Mouse (Mus musculus) brain, embryonic 18.5 days (tissue): ENCODE measurements around the gene Ube2l3.

Experiments used
- DNase-seq: peaks from one replicate; pipeline ENCODE4 v3.0.0-alpha.2; 2012; ENCODE audit warnings: low read depth, low spot score

Ube2l3 gene

GRCm38 (mm10) chr16:17146772-17147235, 55.6 kb downstream of the Ube2l3 start, which contains the start of gene Ccdc116:
Gene Ccdc116, minus strand, starts transcription at chr16:17147229.
- peak; percentile 72 for DNase-seq

DNA sequence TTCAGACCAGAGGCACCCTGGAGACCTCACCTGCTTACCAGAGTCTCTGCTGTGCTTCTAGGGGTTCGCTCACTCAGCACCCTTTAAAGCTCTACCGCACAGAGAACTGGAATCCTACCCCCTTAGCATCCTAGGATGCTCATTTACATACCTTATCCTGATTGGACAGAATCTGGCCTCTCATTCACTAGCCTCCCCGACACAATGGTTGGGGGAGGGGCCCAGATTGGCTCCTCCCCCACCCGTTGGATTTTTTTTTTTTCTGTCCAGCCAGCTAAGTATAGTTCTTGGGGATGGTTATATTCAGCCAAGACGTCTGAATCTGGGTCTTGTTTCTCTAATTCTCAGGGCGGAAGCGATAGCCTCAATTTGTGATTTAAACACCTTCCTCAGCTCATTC, 58.1 kb downstream of the Ube2l3 start, which contains the start of gene Ydjc:
Gene Ydjc (plus strand): TSS at position 283 of the 400 bp plus-strand sequence.
- no peak for DNase-seq

DNA sequence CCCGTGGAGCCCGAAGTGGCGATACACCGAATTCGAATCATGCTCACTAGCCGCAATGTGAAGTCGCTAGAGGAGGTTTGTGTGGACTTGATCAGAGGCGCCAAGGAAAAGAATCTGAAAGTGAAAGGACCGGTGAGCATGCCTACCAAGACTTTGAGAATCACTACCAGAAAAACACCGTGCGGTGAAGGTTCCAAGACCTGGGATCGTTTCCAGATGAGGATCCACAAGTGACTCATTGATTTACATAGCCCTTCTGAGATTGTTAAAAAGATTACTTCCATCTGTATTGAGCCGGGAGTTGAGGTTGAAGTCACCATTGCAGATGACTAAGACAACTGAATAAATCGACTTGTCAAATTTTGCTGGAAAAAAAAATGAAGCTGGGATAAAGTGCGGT, 65.1 kb downstream of the Ube2l3 start:
- no peak for DNase-seq

- DNase-seq = no peak
Observed at GRCm38 (mm10) chr16:17132906-17133200, 69.6 kb downstream of the Ube2l3 start.

GRCm38 (mm10) chr16:17132089-17132905, 70.2 kb downstream of the Ube2l3 start, which contains the start of gene Sdf2l1:
Gene Sdf2l1, minus strand, starts transcription at chr16:17132383.
- peak; percentile 91 for DNase-seq

GRCm38 (mm10) chr16:17131191-17132088, 71.0 kb downstream of the Ube2l3 start:
- DNase-seq = no peak

- no peak for DNase-seq
Observed at GRCm38 (mm10) chr16:17127292-17127691, 75.2 kb downstream of the Ube2l3 start.

GRCm38 (mm10) chr16:17124871-17125520, 77.5 kb downstream of the Ube2l3 start, which contains the start of gene 2610318N02Rik:
Gene 2610318N02Rik, minus strand, starts transcription at chr16:17125167.
- DNase-seq = no peak

GRCm38 (mm10) chr16:17124119-17124870, 78.2 kb downstream of the Ube2l3 start:
- DNase-seq = no peak

- no peak for DNase-seq
Observed at GRCm38 (mm10) chr16:17121569-17121968, 80.9 kb downstream of the Ube2l3 start.

DNA sequence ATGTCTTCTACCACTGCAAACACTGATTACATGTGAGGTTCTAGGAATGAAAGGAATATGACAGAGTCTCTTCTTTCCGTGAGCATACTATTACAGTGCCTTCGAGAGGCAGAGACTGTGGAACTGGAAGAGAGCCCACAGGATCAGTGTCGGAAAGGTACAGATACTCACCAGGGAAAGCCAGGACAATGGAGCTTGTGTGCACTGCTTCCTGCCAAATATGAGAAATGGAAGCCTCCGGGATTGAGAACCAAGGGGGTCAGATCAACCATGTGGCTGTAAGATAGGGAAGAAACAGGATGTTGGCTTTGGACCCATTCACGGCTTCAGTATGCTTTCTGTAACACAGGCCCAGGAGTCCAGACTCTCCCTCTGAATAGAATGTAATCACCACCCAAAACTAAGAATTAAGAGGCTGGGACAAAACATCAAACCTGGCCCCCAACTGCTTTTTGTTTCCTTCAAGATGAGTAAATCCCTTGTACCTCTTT, 85.1 kb downstream of the Ube2l3 start:
- no peak for DNase-seq

DNA sequence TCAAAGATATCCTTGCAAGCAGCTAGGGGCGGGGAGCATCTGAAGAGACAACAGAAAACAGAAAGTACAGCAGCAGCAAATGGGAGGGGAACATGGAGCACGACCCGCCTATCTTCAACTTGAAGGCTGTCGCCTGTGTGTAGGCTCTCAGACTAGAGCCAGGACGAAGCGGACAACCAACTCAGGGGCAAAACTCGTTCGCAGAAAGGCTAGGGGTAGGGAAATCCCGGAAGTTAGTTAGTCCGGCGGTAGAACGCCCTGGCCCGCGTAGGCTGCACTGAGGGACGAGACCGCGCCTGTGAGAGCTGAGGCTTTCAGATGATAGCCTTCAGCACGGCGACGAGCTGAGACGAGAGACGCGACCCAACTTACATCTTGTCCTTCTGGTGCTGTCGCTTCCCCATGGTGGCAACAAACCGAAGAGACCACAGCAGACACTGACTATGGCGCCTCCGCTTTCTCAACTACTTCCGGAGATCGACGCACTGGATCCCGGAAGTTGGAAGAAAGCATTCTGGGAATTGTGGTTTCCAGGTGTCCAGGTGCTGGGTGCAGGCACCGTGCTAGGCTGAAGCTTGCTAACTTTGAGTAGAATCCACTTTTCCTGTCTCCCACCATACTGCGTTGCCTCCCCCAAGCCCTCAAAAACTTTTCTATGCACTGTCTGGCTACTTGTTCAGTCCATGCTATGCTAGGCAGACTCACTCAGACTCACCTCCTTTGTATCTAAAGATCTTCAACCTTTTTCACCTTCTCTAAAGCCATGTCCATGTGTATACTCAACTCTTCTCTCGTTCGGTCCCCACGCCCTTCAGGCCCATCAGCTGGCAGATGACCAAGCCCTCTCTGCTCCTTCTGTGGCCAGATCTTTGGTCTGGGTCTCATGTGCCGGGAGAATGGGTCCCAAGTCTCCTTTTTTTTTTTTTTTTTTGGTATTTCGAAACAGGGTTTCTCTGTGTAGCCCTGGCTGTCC, 91.4 kb downstream of the Ube2l3 start, which contains the start of gene Ppil2:
Gene Ppil2 (minus strand): TSS at position 487 of the 973 bp plus-strand sequence.
- peak; percentile 64 for DNase-seq

- no peak for DNase-seq
Observed at GRCm38 (mm10) chr16:17104600-17104999, 97.8 kb downstream of the Ube2l3 start.

- DNase-seq = no peak
Observed at GRCm38 (mm10) chr16:17102630-17103220, 99.7 kb downstream of the Ube2l3 start.
